Mouse (Mus musculus) sigmoid colon, adult 10 weeks (tissue): ENCODE measurements around the gene Fscn3. TPM values are rescaled to one million over a fixed set of nuclear protein-coding genes. Genes with fewer than 3 reads are reported as not detected.

ENCODE experiments used
- polyA plus RNA-seq: library from polyadenylated mRNA; stranded (reverse); fragments of 350-450 nt; fragmentation: Illumina TruSeq; extraction: RNeasy Lipid Tissue Mini Kit (QIAGEN cat#74804); gene quantifications from one replicate; pipeline ENCODE4 v1.2.3, GENCODE M21; 2014; ENCODE audit warnings: low read depth, low replicate concordance

Fscn3 gene
- not detected for polyA plus RNA-seq

DNA sequence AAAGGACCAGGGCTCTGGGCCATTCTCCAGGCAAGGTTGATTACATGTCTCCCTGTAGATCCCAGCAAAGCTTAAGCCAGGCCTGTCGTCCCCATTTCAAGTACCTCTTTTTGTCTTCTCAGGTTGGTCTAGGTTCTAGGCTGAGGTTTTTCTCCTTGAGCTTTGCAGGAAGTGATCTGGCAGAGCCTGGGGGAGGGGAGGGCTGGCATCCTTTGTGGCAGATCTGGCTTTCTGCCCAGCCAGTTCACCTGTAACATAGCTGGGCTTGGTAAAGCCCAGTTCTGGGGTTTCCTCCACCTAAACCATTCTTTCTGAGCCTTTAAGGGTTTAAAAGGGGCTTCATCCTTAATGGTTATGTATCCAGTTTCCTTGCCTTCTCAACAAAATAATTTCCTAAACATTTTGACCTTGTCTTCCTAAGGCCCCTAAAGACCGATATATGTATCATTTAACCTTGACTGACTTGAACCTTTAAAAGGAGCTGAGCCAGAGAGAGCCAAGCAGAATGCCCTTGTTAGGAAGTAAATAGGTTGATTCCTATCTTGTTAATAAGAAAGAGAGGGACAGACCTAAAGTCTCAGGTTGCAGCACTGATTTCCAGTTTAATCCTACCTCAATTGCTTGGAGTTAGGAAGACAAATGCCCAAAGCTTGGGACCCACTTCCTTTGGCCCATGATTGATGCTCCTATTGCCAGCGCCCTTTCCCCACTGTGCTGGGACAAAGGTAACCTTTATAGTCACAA, at the start of gene Fscn3:
Fscn3 (plus strand) TSS at position 694 of the 744 bp plus-strand sequence.

DNA sequence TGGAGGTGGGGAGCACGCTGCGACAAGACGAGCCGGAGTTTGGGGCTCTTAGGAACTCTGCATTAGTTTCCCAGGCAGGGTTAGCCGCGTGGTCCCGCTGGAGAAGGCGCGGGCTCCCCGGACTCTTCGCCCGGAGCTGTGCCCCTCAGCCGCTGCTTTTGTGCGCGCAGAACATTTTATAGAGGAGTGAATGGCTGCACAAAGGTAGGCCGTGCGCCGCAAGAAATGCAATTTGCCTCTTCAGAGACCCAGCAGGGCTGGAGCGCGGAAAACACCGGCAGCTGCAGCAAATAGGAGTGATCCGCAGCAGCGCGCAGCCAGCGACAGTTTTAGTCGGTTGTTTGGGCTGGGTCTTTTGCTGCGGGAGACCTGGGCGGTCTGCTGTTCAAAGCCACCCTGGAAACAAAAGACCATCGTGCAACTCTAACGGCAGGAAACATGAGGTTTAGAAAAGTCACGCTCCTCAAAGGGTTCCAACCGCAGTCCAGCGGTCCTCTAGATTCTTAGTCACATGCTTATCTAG, 29.8 kb upstream of the Fscn3 start, which contains the start of gene Zfp800:
Zfp800 (minus strand) TSS at position 325 of the 523 bp plus-strand sequence.

DNA sequence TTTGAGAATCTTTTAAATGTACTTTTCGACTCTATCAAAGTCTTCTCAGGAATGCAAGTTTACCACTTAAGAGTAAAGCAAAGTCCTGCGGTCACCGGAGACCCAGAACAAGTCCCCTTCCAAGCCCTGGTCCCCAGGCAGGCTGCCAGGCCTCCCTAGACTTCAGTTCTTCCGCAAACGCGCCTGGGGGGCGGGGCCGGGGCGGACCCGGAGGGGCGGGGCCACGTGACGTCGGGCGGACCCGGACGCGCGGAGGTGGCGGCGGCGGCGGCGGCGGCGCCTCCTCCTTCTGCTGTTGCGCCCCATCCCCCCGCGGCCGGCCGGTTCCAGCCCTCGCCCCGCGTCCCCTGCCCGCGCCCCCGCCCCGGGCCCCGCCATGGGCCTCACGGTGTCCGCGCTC, 4.3 kb upstream of the Fscn3 start, which contains the start of gene Arf5:
Arf5 (plus strand) TSS at position 248 of the 400 bp plus-strand sequence.

DNA sequence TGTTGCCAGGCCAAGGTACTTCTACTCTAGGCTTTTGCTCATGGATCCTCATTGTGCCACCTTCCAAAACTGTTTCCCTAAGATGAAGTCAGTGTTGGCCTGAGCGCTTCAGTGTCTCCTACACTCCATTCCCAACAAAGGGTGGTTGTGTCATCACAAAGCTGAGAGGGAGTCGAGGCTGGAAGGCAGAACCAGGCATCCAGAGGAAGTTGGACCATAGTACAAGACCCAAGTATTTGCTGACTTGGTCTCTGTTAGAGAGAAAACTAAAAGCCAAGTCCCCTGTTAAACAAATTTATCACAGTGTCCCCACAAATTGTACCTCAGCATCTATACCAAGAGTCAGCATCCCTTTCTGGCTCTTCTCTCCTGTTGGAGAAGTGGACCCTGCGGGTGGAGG, 701 bp downstream of the Fscn3 start, which contains the start of gene Gcc1:
Gcc1 (minus strand) TSS at position 101 of the 400 bp plus-strand sequence.

DNA sequence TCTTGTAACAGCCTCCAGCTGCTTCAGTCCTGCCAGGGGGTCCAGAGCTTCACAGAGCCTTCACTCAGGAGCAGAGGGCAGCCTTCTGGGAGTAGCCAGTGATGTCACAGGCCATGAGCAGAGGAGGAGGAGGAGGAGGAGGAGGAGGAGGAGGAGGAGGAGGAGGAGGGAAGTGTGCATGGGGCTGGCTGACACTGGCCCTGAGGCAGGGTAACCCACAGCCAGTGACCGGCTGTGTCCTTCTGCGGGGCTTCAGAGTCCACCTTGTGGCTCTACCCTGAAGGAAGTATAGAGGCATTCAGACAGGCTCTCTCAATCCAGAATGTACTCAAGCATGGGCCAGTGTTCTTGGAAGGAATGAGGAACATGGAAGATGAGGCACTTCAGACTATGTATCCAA, 21.7 kb downstream of the Fscn3 start, which contains the start of gene Pax4:
Pax4 (minus strand) TSS at position 101 of the 400 bp plus-strand sequence.

DNA sequence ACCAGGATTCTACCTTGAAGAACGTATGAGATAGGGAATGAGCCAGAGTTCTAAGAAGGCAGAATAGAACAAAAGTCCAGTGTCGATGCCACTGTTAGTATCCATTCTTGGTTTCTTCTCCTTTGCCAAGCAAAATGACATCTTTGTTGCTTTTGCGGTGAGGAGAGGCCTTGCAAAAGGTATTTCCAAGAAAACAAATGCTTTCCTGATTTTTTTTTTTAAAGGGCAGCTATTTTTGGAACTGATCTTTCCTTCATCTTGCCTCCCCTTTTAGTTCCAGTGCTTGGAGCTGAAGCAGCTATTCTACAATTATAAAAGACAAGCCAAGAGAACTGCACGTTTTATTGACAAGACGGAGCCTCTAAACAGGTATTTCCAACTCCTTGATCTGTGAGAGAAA, 47.2 kb downstream of the Fscn3 start, which contains the start of gene Snd1:
Snd1 (plus strand) TSS at position 301 of the 400 bp plus-strand sequence.

Other genes with a start within 250 kb of the Fscn3 start
- 83.3 TPM for gene Zfp800, start 29.8 kb upstream of the Fscn3 start, polyA plus RNA-seq
- 25.8 TPM for gene Arf5, start 4.2 kb upstream of the Fscn3 start, polyA plus RNA-seq
- gene Gcc1, start 601 bp downstream of the Fscn3 start, polyA plus RNA-seq, result 12.0 TPM
- gene Pax4, start 21.6 kb downstream of the Fscn3 start, polyA plus RNA-seq, result not detected
- 10.9 TPM for gene Snd1, start 47.4 kb downstream of the Fscn3 start, polyA plus RNA-seq